Mouse (Mus musculus): Measurements from ENCODE around the gene Hs3st4.

DNA sequence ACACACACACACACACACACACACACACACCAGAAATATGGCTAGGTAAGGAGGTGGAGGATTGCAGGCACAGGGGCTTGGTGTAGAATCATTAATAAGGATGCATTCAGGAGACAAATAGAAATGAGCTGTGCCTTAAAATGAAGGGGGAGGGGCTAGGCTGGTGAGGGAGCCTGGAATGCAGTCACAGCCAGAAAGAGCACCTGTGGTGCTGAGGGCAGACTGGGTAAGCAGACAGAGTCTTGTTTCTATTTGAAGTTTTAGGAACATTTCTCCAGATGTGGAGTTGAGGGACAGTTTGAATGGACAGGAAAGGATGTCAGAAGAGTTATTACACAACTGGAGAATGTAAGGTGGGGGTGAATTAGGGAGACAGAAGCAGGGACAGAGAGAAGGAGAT lies 64.7 kb downstream of the Hs3st4 start:
- TF ChIP-seq CTCF (IDR thresholded peaks at IDR 0.05; ENCODE audit: low read depth, low read length), result no peak
- TF ChIP-seq POLR2A (IDR thresholded peaks at IDR 0.05; ENCODE audit: borderline replicate concordance, low read depth, low read length), result no peak
